Mouse (Mus musculus) layer of hippocampus, adult 18-20 months (tissue): ENCODE data around the gene Tpd52l2. TPM values are rescaled to one million over a fixed set of nuclear protein-coding genes. Genes with fewer than 3 reads are reported as not detected.
"Not testable (repeated sequence)": the region's sequence is repeated elsewhere in the genome, so short reads cannot be mapped to it uniquely, and the experiment has no call there.

Experiments used
- DNase-seq, 2 experiments: peaks; one replicate each; pipeline ENCODE4 v3.0.0; 2022; ENCODE audit warnings: low spot score in 2 of 2
- total RNA-seq, 2 experiments: library from RNA; stranded (reverse); gene quantifications; 2 replicates each; pipeline ENCODE4 v1.2.3; 2021

The Tpd52l2 gene
- total RNA-seq, 2 experiments from 2014 or later = 71.5 to 78.4 TPM

DNA sequence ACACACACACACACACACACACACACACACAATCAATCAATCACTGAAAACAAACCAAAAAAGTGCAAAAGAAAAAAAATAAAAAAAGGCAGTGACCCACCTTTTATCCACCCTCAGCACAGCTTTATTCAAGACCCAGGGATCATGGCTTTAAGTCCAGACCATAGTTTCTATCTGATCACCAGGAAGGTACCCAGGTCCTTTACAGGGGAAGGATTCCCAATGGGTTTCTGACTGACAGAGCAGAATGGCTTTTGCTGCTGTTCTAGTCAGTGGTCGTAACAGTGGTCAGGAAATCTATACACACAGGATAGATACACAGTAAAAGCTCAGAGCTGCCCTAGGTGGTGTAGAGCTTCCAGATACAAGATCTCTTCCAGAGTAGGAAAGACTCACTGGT lies 11.2 kb upstream of the Tpd52l2 start:
- no peak for DNase-seq

DNA sequence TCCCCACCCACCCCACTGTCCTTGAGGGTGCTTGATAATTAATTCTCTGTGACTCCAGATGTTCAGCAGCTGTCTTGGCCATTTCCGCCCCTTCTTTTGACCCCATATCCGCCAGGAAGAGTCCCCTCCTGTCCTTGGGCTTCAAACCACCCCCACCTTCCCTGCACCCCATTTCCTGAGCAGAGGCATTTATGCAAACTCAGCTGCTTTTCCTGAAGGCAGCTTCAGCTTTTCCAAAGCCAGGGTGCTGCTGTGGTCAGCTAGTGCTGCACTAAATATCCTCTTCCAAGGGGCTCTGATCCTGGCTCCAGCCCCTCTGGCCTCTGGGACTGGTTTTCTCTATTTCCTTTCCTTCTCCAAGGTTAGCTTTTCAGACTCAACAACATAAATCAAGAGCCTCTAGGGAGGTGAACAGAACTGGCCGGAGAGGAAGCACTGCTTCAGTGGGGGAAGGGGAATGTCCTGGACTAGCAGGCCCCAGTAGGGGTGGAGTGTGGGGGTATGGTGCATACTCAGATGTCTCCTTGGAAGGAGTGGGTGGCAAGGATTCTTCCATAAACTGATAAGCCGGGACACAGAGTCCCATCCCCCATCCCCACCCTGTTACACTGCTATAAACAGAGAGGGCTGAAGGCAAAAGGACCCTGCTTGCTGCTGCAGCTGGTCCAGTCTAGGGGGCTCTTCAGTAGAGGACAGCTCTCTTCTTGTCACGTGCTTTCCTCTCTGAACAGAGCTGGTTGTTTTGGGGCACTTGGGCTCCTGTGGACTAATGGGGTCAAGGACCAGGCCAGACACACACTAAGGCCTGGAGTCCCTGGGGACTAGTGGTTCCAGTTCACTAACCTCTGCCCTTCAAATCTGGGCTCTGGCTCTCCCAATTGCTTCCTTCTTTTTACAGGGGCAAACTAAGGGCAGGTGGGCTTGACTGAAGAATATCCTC lies 9.3 kb upstream of the Tpd52l2 start:
- no peak for DNase-seq

DNA sequence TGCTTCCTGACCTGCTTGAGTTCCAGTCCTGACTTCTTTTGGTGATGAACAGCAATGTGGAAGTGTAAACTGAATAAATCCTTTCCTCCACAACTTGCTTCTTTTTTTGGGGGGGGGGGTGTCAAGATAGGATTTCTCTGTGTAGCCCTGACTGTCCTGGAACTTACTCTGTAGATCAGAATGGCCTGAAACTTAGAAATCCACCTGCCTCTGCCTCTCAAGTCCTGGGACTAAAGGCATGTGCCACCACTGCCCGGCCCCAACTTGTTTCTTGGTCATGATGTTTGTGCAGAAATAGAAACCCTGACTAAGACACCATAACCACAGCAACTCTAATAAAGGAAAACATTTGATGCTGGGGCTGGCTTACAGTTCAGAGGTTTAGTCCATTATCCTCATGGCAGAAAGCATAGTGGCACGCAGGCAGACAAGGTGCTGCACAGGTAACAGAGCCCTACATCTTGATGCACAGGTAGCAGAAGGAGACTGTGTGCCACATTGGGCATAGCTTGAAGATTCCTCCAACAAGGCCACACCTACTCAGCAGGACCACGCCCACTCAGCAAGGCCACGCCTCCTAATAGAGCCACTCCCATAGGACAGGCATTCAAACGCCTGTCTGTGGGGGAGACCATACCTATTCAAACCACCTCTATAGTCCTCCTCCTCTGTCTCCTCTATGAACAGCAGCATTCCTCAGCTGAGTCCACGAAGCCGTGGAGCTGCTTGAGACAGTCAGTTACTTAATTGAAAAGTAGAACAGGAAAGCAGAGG lies 5.3 kb upstream of the Tpd52l2 start:
- DNase-seq = no peak

GRCm38 (mm10) chr2:181492206-181492605 lies 4.7 kb upstream of the Tpd52l2 start:
- DNase-seq = no peak

DNA sequence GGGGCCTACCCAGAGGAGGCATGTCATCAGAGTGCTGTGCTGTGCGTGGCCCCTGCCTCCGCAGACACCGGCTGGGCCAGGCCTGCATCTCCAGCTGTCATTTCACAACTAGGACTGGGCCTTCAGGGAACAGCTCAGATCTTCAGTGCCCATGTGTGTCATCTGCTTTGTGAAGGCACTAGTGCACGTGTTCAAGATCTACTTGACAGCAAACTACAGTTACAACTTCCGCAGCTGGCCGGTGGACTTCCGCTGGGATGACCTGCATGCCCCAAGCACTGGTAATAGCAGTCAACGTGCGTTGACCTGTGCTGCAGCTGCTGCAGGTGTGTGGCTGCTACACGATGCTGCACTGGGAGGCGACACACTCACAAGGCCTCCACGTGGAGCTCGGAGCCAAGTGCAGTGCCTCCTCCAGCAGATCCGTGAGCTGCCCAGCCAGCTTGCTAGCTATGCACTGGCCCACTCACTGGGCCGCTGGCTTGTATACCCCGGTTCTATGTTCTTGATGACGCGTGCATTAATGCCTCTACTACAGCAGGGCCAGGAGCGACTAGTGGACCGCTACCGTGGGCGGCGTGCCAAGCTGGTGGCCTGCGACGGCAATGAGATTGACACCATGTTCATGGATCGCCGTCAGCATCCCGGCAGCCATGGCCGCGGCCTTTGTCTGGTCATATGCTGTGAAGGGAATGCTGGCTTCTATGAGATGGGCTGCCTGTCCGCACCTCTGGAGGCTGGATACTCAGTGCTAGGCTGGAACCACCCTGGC lies 3.6 kb upstream of the Tpd52l2 start, which contains the start of gene Abhd16b:
TSS of gene Abhd16b (plus strand) at position 51 of the 772 bp plus-strand sequence.
- no peak for DNase-seq

DNA sequence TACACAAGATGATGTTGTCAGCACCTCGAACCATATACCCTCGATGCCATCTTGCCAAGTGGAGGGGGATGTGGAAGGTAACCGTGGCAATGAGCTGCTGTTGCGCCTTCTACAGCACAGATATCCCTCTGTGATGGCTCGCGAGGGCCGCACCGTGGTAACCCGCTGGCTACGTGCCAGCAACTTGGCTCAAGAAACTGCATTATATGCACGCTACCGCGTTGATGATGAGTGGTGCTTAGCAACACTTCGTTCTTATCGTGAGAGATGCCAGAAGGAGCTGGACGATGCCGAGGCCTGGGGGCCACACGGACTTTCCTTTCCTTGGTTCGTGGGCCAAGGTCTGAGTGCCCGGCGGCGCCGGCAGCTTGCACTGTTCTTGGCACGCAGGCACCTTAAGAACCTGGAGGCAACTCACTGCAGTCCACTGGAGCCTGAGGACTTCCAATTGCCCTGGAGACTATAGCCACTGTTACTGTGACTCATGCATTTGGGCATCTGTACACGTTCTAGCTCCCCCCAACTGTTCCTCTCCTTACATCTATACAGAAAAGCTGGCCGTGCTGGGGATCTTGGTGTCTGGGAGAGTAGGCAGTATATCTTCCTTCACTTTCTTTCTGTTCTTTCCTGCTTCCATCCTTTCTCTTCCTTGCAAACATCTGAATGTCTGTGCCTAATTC lies 2.5 kb upstream of the Tpd52l2 start:
- no peak for DNase-seq

GRCm38 (mm10) chr2:181495845-181496244 lies 1.1 kb upstream of the Tpd52l2 start:
- DNase-seq = not testable (repeated sequence)

DNA sequence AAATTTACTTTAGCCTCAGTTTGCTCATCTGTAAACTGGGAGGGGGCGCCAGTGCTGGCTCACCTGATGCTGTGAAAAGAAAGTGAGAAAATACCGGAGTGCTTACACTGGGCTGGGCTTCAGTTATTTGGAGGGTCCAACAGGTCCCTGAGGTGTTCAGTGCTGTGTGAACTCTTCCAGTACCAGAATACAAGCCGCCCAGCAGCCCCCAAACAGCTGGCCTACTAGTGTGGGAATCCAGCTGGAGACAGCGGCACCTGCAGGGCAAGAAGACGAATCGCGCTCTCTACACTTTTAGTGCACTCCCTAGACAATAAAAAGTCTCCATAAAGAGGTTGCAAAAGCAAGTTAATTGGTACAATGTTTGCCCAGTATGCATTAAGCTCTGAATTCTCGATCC lies 661 bp upstream of the Tpd52l2 start:
- peak; percentile 22 to 47 for DNase-seq

GRCm38 (mm10) chr2:181497548-181497875 lies 570 bp downstream of the Tpd52l2 start:
- DNase-seq = peak in 1 of 2 experiments; percentile 40

DNA sequence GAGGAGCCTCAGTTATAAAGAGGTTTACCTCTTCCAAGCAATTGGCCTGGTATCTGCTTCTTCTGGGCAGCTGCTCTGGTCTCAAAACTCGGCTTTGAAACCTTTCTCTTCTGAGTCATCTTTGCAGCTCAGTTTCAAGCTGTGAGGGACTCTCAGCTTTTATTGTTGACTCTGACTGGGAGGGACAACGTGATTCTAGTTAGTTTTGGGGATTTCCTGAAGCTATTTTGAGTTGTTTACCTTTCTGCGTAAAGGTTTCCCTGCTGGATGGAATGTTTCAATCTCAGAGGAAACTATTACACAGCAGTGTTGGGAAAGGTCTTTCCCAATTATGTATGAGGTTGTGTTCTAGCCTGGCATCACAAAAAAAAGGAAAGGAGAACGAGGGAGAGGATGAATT lies 1.7 kb downstream of the Tpd52l2 start:
- no peak for DNase-seq

DNA sequence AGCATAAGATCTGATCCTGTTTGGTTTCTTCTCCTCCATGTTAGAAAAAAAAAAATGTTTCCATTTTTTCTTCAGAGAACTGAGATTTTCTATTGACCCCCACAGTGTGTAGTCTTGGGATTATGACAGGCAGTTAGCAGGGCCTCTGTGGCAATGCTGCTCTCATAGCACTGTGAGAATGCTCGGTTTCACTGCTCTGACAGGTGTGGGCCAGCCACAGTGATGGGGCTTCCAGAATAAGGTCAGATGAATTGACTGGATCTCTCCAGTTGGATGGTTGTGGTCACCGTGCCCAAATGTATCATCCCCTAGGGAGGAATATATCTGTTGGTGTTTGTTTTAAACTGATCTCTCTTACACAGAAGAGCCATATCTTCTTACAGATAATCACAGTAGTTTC lies 12.2 kb downstream of the Tpd52l2 start:
- DNase-seq = no peak

DNA sequence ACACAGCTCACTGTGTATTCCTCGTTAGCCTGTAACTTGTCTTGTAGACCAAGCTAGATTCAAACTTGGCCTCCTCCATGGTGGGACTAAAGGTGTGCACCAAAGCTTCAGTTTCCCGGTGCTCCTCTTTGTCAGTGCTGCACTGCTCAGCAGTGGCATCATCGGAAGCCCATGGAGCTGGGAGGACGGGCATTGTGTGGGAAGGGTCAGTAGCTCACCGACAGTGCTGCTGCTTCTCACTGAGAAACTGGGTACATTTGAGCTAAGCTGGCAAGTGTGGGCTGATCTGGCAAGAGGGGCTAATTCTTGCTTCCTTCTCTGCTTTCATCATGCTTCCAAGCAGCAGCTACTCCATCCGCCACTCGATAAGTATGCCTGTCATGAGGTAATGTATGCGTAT lies 14.3 kb downstream of the Tpd52l2 start:
- no peak for DNase-seq

- no peak for DNase-seq
These were observed 22.3 kb downstream of the Tpd52l2 start for GRCm38 (mm10) chr2:181519201-181519600.

DNA sequence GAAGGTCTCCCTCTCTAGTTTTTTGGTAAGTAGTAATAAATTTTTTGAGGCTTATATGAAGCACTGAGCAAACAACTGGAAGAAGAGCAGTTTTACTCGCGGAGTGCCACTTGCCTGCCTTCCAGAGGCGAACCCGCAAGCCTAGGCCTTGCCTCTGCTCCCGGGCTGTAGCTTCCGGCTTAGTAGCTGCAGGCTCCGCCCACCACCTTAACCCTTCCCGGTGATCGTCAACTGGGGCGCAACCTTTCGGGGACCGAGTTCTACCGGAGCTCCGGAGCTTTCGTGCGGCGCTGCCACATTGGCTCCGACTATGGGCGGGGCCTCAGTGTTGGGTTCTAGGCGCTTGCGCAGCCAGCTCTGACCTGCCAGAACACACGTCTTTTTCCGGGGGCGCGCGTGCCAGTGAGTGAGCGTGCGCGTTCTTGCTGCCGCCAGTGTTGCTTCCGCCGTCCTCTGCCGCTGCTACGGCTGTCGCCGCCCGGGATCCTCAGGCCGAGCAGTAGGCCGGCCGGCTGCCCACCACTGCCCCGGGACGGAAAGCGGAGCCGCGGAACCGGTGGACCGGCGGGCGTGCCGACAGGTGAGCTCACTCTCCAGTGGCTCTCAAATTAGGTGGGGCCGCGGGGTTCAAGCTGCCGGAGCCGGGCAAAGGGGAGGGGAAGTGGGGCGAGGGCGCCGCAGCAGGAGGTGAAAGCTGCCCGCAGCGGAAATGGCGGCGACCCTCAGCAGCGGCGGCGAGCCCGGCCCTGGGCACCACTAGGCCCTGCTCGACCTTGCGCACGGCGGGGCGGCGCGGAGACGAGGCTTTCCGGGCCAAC lies 23.4 kb downstream of the Tpd52l2 start, which contains the start of gene Dnajc5:
TSS of gene Dnajc5 (plus strand) at position 368 of the 818 bp plus-strand sequence.
- DNase-seq = peak; percentile 97 to 98

DNA sequence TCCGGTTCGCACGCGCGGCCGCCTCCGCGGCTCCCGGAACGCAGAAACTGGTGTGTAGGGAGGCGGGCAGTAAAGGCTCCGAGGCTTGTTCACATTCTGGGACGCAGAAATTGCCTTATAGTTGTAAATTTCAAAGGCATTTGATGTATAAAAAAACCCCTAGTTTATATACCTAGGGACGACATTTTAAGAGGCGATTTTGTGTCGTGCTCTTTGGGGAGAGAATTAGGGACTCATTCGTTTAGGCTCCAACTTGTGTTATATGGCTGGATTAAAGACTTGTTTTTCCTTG lies 23.9 kb downstream of the Tpd52l2 start:
- no peak for DNase-seq

DNA sequence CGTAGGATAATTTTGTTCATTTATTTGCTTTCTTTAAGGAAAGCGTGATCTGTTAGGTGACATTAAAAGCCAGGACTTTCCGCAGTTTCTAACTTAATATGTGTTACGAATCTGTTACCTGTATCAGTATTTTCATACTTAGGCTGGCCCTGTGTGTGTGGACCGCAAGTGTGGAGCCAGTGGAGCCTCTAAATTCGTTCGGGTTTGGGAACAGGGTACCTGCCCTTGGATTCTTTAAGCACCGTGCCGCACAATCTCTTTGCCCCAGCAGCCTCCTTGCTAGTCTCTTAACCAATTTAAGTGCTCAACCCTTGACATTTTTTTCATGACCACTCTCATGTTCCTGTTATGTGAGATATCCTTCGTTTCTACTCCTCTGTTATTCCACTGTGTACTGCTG lies 24.5 kb downstream of the Tpd52l2 start:
- no peak for DNase-seq

- peak in 1 of 2 experiments; percentile 35 for DNase-seq
These were observed 25.9 kb downstream of the Tpd52l2 start for GRCm38 (mm10) chr2:181522811-181523210.

DNA sequence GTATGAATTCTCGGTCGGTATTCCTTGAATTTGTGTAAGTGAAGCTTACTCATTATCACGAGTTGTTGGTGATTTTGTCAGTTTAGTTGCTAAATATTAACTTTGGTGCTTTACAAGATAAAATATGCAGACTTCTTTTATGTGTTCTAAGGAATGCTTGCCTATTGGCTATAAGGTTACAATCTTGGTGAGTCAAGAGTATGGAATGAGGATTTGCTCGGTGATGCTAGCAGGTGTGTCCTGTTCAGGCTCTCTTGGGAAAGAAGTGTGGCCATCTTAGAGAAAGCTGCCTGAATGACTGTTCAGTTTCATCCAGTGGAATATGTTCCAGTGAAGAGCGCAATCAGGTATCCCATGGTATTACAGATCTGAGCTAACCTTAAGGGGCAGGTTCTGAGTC lies 28.6 kb downstream of the Tpd52l2 start:
- no peak for DNase-seq

DNA sequence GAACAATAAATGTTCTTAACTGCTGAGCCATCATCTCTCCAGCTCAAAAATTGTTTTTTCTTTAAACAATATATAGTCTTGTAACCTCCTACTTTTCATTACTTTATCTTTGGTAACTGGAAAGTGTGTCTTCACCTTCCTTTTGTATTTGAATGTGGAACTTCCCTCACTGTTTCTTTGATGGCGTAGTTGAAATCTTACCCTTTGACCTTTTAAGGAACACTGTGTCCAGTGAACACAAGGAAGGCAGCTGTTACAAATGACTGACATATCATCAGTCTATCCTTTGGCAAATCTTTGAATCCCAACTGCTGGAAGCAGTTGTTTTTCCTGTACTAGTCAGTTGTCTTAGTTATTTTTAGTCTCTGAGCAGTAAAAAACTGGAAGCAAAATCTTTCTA lies 32.1 kb downstream of the Tpd52l2 start:
- no peak for DNase-seq

DNA sequence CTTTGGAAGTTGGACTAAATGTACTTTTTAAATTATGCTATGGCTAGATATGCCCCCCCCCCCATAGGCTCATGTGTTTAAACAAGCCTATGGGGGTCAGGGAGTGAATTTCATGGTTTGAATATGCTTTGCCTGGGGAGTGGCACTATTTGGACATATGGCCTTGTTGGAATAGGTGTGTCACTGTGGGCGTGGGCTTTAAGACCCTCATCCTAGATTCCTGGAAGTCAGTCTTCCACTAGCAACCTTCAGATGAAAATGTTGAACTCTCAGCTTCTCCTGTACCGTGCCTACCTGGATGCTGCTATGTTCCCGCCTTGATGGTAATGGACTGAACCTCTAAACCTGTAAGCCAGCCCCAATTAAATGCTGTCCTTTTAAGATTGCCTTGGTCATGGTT lies 35.6 kb downstream of the Tpd52l2 start:
- DNase-seq = no peak
